Mouse (Mus musculus) embryonic fibroblast, embryonic 13.5 days (primary cell): Measurements from ENCODE around the gene Grb7. TPM values are rescaled to one million over a fixed set of nuclear protein-coding genes. Genes with fewer than 3 reads are reported as not detected.

Experiments used
- H3K27ac ChIP-seq: 2 replicates; pipeline ENCODE4 v1.5.1; 2012; ENCODE audit warnings: low read length, control low read depth, inconsistent platforms; ENCODE audit not compliant: insufficient read depth
- H3K4me1 ChIP-seq: 2 replicates; pipeline ENCODE4 v1.6.1; 2011; ENCODE audit warnings: low read length; ENCODE audit not compliant: control insufficient read depth, insufficient read depth
- H3K4me3 ChIP-seq: 2 replicates; pipeline ENCODE4 v1.5.1; 2011; ENCODE audit warnings: mild to moderate bottlenecking, control low read depth, low read length; ENCODE audit not compliant: insufficient read depth
- CTCF ChIP-seq: IDR thresholded peaks from 2 replicates; pipeline ENCODE4 v1.5.1; 2011; ENCODE audit warnings: mild to moderate bottlenecking, control low read depth, low read length, moderate library complexity, borderline replicate concordance; ENCODE audit not compliant: insufficient read depth
- POLR2A ChIP-seq: IDR thresholded peaks from 2 replicates; pipeline ENCODE4 v1.6.1; 2011; ENCODE audit warnings: low read depth, mild to moderate bottlenecking, control low read depth, low read length, moderate library complexity
- polyA plus RNA-seq: library from polyadenylated mRNA; stranded (reverse); fragments of >200 nt; gene quantifications from 2 replicates; pipeline ENCODE4 v1.2.4, GENCODE M21; 2011; ENCODE audit warnings: low read depth; ENCODE audit not compliant: missing spikeins, insufficient read length

The Grb7 gene
- polyA plus RNA-seq, 1 experiment: not detected

DNA sequence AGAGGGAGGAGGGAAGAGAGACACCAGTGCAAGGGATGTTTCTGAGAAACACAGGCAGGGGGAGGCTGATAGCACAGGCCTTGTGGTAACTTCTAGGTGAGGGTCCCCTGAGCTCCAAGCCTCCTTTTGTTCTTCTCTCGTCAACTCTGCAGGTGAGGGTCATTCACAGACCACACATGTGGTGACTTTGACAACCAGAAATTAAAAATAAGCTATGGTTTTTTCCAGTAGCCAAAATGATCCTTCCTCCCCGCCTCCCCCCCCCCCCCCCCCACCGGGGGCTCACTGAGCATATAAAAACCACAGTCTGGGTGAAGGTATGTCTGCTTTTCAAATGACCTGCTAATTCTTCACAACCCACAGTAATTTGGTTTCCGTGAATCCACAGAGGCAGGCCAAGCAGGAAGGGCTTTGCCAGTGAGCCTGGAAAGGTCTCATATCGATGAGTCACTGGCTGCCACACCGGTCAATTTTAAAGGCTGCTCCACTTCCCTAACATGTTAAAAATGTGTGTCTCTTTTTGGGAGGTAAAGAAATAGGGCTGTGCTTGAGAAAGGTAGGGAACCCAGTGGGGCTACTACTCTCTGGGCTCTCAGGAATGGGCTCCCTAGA, 15.0 kb downstream of the Grb7 start:
- TF ChIP-seq CTCF: no peak
- TF ChIP-seq POLR2A: no peak
- Histone ChIP-seq H3K4me1 (peaks cover 7% of the 10 kb centered on the region), H3K27ac (no peak overlapping the region), H3K4me3 (no peak overlapping the region)

DNA sequence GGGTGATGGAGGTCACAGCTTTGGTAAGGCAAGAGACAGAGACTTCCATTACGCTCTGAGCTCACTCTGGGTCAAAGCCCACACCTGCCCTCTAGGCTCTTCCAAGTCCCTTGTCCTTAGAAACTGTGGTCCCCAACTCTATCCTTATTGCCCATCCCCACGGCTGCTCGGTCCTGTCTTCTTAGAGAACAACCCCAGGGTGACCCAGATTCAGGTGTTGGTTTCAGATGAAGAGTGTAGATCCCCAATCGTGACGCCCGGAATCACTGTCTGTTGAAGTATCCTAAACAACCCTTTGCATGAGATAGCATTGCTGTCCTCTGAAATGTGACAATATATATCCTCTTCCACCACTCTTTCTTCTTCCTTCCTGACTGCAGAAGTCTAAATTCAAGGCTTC, 16.1 kb downstream of the Grb7 start:
- no peak for TF ChIP-seq POLR2A
- TF ChIP-seq CTCF: no peak
- Histone ChIP-seq H3K4me3 (no peak overlapping the region), H3K4me1 (peaks cover 7% of the 10 kb centered on the region), H3K27ac (no peak overlapping the region)

DNA sequence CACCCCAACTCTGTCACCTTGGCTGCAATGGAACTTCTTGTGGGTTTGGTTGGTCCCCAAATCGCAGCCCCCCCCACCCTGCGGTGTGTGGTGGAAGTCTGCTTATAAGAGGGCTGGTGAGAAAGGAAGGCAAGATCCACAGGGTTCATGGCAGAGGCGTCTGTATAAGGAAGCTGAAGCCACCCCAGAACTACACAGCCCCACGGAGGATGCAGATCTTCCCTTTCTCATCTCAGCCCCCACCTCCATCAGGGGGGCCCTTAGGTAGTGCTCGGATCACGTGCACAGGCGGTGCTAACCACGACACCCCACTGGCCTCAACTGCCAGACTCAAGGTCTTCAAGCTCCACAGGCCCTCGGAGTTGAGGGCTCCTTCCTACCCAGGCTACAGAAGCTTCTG, 17.7 kb downstream of the Grb7 start:
- Histone ChIP-seq H3K27ac (no peak overlapping the region), H3K4me1 (peaks cover 7% of the 10 kb centered on the region), H3K4me3 (no peak overlapping the region)
- no peak for TF ChIP-seq POLR2A
- TF ChIP-seq CTCF: no peak

DNA sequence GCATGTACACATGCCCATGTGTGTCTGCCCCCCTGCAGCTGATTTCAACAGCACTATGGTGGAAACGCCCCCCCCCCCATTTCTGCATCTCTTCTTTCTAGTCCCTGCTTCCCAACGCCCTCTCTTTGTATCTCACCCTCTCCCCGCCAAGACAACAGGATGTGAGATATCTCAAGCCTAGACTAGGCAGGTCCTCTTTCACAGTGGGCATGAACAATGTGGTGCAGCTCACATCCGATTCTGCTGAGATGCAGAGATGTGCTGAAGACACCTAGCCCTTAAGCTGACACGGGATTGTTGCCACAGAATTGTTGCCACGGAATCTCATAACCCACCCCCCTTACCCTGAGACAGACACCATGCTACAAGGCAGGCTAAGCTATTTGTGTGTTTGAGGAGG, 18.3 kb downstream of the Grb7 start:
- H3K4me3 ChIP-seq: no peak overlapping the region
- H3K27ac ChIP-seq: no peak overlapping the region
- TF ChIP-seq POLR2A: no peak
- no peak for TF ChIP-seq CTCF
- peaks cover 7% of the 10 kb centered on the region for H3K4me1 ChIP-seq

DNA sequence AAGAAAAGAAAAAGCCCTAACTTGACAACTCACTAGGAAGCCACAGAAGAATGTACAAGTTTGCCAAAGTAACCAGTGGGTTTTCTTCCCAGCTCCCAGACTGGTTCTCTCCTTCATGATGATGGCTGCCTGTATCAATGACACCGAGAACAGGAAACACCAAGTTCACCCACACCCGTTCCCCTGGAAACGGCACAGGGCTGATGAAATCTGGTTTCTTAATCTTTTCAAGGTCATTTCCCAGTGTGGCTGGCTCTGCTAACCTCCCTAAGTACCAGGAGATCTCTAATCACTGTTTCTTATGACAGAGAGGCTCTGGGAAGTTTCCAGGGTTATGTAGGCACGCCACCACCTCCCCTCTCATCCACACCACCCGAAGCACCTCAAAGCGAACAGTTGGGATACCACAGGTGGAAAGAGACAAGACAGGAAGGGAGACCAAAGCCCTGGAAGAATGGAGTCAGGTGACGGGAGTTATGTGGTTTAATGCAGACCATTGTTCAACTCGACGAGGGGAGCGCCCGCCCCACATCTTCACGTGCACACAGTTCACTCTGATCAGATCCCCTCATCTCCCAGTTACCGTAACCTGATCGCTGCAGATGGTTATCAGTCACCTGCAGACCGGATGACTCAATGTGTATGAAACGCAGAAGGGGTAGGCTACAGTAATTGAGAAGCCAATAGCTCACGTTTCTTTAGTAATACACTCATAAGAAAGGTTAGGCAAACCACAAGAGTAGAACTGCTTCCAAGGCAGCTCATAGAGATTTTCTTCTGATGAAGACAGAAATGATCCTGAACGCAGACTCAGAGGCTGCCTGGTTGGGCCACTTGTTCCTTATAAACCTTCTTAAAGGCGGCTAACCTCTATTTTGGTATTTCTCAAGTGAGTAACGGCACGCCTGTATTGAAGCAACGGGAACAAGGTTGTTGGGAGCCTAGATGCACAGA, 23.8 kb downstream of the Grb7 start:
- Histone ChIP-seq H3K4me1 (peaks cover 4% of the 10 kb centered on the region; the same call in 1 of the 2 replicates), H3K27ac (peak overlapping the region; percentile 43; the same call in 1 of the 2 replicates), H3K4me3 (no peak overlapping the region)
- TF ChIP-seq POLR2A: no peak
- TF ChIP-seq CTCF: no peak

DNA sequence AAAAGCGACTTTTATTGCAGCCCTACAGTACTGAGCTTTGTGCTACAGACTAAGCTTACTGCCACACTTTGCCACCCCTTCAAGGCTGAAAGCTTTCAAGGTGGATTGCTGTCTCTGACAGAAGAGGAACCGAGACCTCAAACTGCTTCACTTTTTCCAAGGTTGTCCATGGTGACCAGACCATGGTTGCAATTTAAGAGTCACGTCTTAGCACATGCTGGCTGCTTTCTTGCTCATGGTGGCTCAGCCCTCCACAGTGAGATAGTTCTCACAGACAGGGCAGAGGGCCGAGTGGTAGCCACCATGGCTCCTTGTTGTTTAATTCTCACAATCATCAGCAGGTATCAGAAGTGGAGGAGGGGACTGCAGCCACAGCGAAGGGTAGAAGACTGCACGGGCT, 24.6 kb downstream of the Grb7 start:
- H3K4me1 ChIP-seq: peaks cover 4% of the 10 kb centered on the region; the same call in 1 of the 2 replicates
- H3K27ac ChIP-seq: no peak overlapping the region
- no peak for TF ChIP-seq CTCF
- TF ChIP-seq POLR2A: no peak
- H3K4me3 ChIP-seq: no peak overlapping the region

DNA sequence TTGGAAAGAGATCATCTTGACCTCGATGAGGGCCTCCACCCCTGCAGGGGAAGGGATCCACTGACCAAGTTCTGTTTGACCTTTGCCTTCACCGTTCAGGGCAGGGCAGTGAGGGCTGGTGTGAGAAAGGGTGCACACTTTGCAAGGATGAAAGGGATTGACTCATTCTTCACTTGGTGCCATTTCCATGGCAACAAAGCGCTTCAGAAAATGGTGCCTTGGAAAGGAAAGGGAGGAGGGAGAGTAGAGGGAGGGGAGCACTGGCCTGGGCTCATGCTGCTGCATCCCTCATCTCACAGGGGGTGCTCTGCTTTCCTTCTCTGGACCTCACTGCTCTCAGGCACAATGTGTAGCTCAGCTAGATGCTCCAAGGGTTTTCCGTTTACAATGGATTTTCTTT, 26.5 kb downstream of the Grb7 start:
- TF ChIP-seq CTCF (no peak), POLR2A (no peak)
- Histone ChIP-seq H3K4me1 (peaks cover 4% of the 10 kb centered on the region; the same call in 1 of the 2 replicates), H3K4me3 (no peak overlapping the region), H3K27ac (no peak overlapping the region)

DNA sequence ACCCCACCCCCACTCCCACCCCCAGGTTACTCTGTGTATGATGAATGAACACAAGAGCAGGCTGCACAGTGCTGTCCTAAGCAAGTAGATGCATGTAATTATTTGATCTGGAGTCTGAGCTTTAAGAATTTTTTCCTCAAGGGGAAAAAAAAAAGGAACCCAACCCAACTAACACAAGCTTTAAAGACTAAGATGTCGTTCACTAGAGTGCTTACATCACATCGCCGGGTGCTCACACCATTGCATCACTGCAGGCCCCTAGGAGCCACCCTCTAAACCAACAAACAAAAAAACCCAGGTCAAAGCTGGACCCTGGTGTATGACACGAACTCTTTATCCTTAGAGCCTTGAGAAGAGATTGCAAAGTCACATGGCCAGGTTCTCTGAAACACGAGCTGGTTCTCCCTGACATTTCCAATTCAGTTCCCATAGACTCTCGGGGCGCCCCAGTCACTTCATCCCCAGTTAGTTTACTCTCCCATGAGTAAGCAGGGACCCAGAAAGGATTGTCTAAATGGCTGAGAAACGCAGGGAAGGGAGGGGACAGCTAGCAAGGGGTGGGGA, 27.8 kb downstream of the Grb7 start:
- Histone ChIP-seq H3K4me1 (peaks cover 4% of the 10 kb centered on the region; the same call in 1 of the 2 replicates), H3K4me3 (no peak overlapping the region), H3K27ac (no peak overlapping the region)
- no peak for TF ChIP-seq CTCF
- TF ChIP-seq POLR2A: no peak

DNA sequence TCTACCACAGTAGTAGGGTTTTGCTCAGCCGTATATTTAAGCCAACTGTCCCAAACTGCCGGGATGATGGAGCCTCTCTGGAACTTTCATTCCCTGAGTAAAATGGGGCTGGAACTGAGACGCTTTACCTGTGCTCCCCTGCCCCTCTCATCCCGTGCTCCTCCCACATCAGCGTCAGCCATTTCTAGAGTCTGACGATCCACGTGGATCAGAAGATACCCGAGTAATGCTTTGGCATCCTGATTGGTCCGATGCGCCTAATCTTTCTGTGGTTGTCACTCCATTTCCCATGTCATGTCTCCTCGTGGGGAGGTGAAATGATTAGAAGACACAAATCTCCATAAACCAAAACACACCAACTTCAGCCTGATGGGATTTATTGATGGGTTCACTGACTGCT, 28.8 kb downstream of the Grb7 start:
- H3K4me3 ChIP-seq: no peak overlapping the region
- no peak overlapping the region for H3K27ac ChIP-seq
- TF ChIP-seq CTCF (no peak), POLR2A (no peak)
- peaks cover 3% of the 10 kb centered on the region; the same call in 1 of the 2 replicates for H3K4me1 ChIP-seq

DNA sequence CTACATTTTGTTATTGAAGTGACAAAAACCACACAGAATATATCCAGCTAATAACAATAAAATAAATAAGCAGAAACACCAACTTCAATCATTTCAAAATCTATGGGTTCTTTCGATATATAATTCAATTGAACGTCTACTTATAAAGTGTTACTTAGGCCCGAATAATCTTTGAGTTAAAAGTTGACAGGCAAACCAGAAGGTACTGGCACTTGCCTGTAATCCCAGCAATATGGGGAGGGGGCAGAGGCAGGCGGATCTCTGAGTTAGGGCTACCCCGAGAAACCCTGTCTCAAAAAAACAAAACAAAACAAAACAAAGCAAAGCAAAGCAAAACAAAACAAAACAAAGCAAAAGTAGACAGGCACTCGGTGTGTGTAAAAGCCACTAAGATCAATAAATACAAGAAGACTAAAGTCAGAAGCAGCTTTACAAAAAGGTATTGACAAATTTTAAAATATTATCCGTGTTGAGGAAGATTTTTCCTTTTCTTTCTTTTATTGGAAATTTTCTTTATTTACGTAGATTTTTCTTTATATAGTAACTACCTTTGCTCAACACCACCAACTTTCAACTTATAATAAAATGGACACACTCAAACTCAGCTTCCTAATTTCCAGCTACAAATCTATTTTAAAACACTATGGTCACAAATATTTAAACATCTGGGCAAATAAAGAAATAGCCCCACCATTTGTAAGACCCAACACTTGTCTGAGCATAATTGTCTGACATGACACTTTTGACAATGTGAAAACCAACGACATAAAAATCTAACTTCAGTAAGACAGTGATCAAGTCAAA, 29.6 kb downstream of the Grb7 start:
- Histone ChIP-seq H3K4me3 (no peak overlapping the region), H3K4me1 (no peaks in the 10 kb centered on the region), H3K27ac (no peak overlapping the region)
- TF ChIP-seq CTCF (no peak), POLR2A (no peak)
